Mouse (Mus musculus): ENCODE measurements at regions not wholly inside any gene's neighbourhood (a gene's known extent, or its start where the extent isn't known, plus 50 kb on each side); places are given as distances from the start of the nearest gene placed in this dataset.

- no peak overlapping the region for H3K4me3 ChIP-seq (ENCODE audit: insufficient read depth, low read length)
- no peak for TF ChIP-seq POLR2A (IDR thresholded peaks at IDR 0.05; ENCODE audit: extremely low read depth, insufficient read depth, low read length)
- H3K4me1 ChIP-seq (ENCODE audit: control insufficient read depth, insufficient read depth, low read length), result no peaks in the 10 kb centered on the region
- H3K27ac ChIP-seq (ENCODE audit: insufficient read depth, low read length), result no peak overlapping the region
These were observed 53.1 kb upstream of the Nabp1 start for GRCm38 (mm10) chr1:51531360-51531759.

GRCm38 (mm10) chr1:51530191-51530926 lies 52.1 kb upstream of the Nabp1 start:
- H3K27ac ChIP-seq (ENCODE audit: insufficient read depth, low read length), result no peak overlapping the region

DNA sequence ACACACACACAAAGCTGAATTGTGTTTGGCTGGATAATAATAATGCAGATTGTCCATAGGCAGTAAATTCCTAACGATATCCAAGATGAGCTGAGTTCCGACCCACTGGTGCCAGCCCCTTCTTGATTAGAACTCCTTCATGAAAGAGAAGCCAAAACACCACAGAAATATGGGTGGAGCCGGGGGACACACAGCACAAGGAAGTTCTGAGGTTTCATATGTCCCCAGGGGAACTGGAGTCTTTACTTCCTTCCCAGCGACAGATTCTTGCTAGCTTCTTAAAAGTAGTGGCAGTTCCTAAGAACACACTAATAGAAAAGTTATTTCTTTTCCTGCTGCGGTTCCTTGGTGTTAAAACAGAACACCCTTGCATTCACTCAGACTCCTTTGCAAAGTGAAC lies 51.4 kb upstream of the Nabp1 start:
- H3K4me3 ChIP-seq (ENCODE audit: insufficient read depth, low read length), result no peak overlapping the region
- TF ChIP-seq POLR2A (IDR thresholded peaks at IDR 0.05; ENCODE audit: extremely low read depth, insufficient read depth, low read length), result no peak
- TF ChIP-seq CTCF (IDR thresholded peaks at IDR 0.05; ENCODE audit: extremely low read depth, insufficient read depth, low read length), result no peak

More at GRCm38 (mm10) chr1:51530191-51530926, 52.1 kb upstream of the Nabp1 start:
- no peak for TF ChIP-seq CTCF (IDR thresholded peaks at IDR 0.05; ENCODE audit: extremely low read depth, insufficient read depth, low read length)
- no peak for TF ChIP-seq POLR2A (IDR thresholded peaks at IDR 0.05; ENCODE audit: extremely low read depth, insufficient read depth, low read length)
- Histone ChIP-seq H3K4me3 (ENCODE audit: insufficient read depth, low read length) (no peak overlapping the region), H3K4me1 (ENCODE audit: control insufficient read depth, insufficient read depth, low read length) (no peaks in the 10 kb centered on the region)

GRCm38 (mm10) chr1:51528671-51529070 lies 50.4 kb upstream of the Nabp1 start:
- Histone ChIP-seq H3K4me1 (ENCODE audit: control insufficient read depth, insufficient read depth, low read length) (no peaks in the 10 kb centered on the region), H3K27ac (ENCODE audit: insufficient read depth, low read length) (no peak overlapping the region), H3K4me3 (ENCODE audit: insufficient read depth, low read length) (no peak overlapping the region)
- TF ChIP-seq POLR2A (IDR thresholded peaks at IDR 0.05; ENCODE audit: extremely low read depth, insufficient read depth, low read length), result no peak
- TF ChIP-seq CTCF (IDR thresholded peaks at IDR 0.05; ENCODE audit: extremely low read depth, insufficient read depth, low read length), result no peak

More for the DNA sequence above, 51.4 kb upstream of the Nabp1 start:
- no peak overlapping the region for H3K27ac ChIP-seq (ENCODE audit: insufficient read depth, low read length)
- H3K4me1 ChIP-seq (ENCODE audit: control insufficient read depth, insufficient read depth, low read length), result no peaks in the 10 kb centered on the region

All from cortical plate, adult 2 months (tissue).